Mouse (Mus musculus) ovary, adult 10 weeks (tissue): Measurements from ENCODE around the gene Cnnm2. TPM values are rescaled to one million over a fixed set of nuclear protein-coding genes. Genes with fewer than 3 reads are reported as not detected.

ENCODE experiments used
- polyA plus RNA-seq: library from polyadenylated mRNA; stranded (reverse); fragments of 350-450 nt; fragmentation: Illumina TruSeq; extraction: RNeasy Lipid Tissue Mini Kit (QIAGEN cat#74804); gene quantifications from one replicate; pipeline ENCODE4 v1.2.3, GENCODE M21; 2014

Gene Cnnm2
- polyA plus RNA-seq = 7.9 TPM

GRCm38 (mm10) chr19:46761247-46761946, at the start of gene Cnnm2:
Cnnm2 (plus strand) TSS chr19:46761596.

Other genes starting within 250 kb of the Cnnm2 start
- gene Arl3, start 188.4 kb upstream of the Cnnm2 start, polyA plus RNA-seq = 174 TPM
- gene Sfxn2, start 188.2 kb upstream of the Cnnm2 start, polyA plus RNA-seq = 13.5 TPM
- 8.7 TPM for gene Wbp1l, start 162.5 kb upstream of the Cnnm2 start, polyA plus RNA-seq
- gene Cyp17a1, start 88.4 kb upstream of the Cnnm2 start, polyA plus RNA-seq = 489 TPM
- 32.5 TPM for gene Borcs7, start 71.7 kb upstream of the Cnnm2 start, polyA plus RNA-seq
- 27.3 TPM for gene As3mt, start 54.1 kb upstream of the Cnnm2 start, polyA plus RNA-seq